Mouse (Mus musculus) layer of hippocampus, adult 11-12 months (tissue): ENCODE results near the gene Syce2.
"Not testable (repeated sequence)": the region's sequence is repeated elsewhere in the genome, so short reads cannot be mapped to it uniquely, and the experiment has no call there.

ENCODE experiments used
- DNase-seq: peaks from one replicate; pipeline ENCODE4 v3.0.0; 2022; ENCODE audit warnings: low spot score

Gene Syce2

DNA sequence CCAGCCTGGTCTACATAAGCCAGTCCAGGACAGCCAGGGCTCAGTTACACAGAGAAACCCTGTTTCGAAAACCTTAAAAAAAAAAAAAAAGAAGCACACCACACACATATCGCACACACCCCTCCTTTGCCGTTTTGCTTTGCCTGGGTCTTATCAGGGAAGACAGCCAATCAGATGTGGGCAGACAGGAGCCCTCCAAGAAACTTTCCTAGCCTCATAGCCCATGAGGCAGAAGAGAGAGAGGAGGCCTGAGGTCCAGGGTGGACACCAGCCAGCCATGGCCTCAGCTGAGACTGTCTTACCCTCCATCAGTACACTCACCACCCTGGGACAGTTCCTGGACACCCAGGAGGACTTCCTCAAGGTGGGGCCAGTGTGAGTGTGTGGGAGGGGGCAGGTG is 29.8 kb downstream of the Syce2 start, which contains the start of gene Klf1:
Gene Klf1 (plus strand): TSS at position 177 of the 400 bp plus-strand sequence.
- DNase-seq: no peak

DNA sequence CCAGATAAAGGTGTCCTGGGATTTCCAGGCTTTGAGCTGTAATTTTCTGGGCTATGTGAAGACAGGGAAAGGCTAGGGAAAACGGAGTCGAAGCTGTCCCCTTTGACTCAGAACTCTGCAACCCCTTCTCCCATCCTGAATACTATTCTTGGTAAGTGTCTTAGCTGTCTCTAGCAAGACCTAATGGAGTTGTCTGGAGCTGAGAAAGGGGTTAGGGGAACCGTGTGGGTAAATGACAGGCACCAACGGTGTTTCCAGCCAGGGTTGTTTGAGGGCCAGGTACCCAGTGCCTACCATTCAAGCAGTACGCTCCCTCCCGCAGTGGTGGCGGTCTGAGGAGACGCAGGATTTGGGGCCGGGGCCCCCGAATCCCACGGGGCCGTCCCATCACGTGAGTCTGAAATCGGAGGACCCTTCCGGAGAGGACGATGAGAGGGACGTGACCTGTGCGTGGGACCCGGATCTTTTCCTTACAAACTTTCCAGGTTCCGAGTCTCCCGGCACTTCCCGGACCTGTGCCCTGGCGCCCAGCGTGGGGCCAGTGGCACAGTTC is 30.5 kb downstream of the Syce2 start:
- no peak for DNase-seq

DNA sequence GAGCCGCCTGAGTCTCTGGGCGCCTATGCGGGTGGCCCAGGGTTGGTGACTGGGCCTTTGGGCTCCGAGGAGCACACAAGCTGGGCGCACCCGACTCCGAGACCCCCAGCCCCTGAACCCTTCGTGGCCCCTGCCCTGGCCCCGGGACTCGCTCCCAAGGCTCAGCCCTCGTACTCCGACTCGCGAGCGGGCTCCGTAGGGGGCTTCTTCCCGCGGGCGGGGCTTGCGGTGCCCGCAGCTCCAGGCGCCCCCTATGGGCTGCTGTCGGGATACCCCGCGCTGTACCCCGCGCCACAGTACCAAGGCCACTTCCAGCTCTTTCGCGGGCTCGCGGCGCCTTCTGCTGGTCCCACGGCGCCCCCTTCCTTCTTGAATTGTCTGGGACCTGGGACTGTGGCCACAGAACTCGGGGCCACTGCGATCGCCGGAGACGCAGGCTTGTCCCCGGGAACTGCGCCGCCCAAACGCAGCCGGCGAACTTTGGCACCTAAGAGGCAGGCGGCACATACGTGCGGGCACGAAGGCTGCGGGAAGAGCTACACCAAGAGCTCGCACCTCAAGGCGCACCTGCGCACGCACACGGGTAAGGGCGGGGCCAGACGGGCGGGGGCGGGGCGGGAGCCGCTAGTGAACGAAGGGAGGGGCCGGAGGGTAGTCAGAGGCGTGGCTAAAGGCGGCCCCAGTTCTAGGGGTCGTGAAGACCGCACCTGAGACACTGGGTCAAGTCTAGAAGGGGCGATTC is 31.2 kb downstream of the Syce2 start:
- peak; percentile 96 for DNase-seq

DNA sequence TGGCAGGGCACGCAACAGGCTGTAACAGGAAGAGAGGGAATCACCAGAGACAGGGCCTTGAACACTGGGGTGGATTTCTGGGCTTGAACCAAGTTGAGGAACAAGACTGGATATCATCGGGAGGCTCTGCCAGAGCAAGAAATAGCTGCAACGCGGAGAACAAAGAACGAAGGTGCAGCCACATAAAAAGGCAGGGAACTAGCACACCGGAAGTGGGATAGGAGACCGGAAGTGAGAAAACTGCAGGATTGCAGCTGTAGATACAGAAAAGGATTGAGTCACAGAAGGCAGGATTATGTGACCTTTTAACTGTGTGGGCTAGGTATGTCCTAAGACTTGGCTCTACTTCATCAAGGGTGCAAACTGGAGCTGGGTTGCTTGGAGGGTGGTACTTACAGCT is 32.4 kb downstream of the Syce2 start:
- no peak for DNase-seq

DNA sequence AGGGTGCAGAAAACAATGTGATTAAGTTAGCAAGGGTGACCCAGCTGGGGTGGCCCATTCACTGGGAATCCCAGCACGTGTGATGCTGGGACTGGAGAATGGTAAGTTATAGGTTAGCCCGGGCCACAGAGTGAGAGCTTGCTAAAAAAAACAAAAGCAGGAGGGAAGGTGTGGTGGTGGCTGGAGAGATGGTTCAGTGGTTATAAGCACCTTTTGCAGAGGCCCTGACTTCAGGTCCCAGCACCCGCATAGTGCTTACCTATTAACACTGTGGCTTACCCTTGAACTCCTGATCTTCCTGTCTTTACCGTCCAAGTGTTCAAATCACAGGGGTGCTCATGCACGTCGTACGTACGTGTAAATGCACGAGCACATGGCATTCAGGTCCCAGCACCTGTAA is 35.1 kb downstream of the Syce2 start:
- DNase-seq: no peak

DNA sequence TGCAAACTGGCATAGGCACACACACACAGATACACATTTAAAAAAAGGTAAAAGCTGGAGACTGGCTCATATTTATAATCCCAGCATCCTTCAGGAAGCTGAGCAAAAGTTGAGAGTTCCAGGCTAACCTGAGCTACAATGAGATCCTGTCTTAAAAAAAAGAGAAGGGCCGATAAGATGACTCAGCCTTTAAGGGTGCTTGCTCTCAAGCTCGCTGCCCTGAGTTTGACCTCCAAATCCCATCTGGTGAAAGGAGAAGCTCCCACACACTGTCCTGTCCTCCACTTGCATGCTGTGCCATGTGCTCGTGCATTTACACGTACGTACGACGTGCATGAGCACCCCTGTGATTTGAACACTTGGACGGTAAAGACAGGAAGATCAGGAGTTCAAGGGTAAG is 35.6 kb downstream of the Syce2 start:
- no peak for DNase-seq

DNA sequence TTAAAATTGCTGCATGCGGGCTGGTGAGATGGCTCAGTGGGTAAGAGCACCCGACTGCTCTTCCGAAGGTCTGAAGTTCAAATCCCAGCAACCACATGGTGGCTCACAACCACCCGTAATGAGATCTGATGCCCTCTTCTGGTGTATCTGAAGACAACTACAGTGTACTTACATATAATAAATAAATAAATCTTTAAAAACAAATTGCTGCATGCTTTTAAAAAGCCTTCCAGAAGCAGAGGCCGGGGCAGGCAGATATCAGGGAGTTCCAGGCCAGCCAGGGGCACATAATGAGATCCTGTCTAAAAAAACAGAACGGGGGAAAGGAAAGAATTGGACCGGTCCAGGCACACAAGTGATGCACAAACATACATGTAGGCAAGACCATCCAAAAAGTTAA is 36.1 kb downstream of the Syce2 start:
- DNase-seq: not testable (repeated sequence)

DNA sequence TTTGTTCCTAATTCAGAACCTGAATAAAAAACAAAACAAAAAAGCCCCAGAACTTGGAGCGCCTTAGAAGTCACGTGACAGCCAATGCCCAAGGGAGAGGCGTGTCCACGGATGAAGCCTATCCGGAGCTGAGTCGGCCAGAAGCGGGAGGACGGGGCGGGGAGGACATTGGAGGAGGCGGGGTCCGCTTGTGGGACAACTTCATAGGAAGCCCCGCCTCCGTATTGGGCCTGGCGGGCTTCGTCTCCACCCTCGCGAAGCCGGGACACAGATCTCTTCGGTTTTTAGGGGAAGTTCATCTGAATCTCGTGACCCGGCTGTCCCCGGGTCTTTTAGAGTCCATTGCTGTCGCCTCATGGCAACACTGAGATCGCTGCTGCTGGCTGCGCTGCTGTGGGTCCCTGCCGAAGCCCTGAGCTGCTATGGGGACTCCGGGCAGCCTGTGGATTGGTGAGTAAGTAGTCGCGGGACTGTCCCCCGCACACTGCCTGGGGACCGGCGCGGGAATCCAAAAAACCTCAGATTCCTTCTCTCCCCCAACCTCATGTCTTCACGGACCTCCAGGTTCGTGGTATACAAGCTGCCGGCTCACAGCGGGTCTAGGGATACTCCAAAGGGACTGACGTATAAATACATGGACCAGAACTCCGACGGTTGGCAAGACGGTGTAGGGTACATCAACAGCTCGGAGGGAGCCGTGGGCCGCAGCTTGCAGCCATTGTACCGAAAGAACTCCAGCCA is 36.7 kb downstream of the Syce2 start, which contains the start of gene Dnase2a:
Gene Dnase2a (plus strand): TSS at position 140 of the 741 bp plus-strand sequence.
- peak; percentile 89 for DNase-seq

DNA sequence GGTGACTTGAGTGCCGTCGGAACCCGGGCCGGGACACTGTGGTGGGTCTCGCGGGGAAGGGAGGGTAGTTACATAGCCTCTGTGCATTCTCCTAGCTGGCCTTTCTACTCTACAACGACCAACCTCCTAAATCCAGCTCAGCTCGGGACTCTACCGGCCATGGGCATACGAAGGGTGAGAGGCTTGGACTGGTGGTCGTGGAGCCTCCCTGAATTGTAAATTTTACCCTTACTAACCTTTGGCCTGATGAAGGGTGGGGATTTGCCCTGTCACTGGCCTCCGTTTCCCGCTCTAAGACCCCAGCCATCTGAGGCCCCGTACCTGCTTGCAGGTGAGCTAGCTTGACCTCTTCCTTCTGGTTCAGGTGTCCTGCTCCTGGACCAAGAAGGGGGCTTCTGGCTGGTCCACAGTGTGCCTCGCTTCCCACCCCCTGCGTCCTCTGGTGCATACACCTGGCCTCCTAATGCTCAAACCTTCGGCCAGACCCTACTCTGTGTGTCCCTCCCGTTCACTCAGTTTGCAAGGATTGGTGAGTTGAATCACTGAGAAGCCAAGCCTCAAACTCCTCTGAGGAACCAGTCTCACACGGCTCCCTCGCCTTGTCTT is 37.4 kb downstream of the Syce2 start:
- no peak for DNase-seq

DNA sequence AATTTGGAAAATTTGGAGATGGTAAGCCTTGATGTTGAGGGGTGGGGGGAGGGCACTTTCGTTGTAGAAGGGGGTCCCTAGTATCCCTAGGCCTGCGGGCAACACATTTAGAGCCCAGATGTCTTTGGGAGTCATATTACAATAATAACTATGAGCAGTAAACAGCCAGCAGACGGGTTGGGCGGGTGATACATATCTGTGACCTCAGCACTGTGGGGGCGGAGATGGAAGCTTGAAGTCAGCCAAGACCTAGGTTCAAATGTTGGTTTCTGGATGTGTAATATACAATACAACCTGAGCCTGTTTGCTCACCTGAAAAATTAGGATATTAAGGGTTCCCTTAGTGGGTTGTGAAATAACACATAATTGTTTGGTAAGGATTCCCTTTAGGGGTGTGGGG is 38.0 kb downstream of the Syce2 start:
- DNase-seq: no peak

DNA sequence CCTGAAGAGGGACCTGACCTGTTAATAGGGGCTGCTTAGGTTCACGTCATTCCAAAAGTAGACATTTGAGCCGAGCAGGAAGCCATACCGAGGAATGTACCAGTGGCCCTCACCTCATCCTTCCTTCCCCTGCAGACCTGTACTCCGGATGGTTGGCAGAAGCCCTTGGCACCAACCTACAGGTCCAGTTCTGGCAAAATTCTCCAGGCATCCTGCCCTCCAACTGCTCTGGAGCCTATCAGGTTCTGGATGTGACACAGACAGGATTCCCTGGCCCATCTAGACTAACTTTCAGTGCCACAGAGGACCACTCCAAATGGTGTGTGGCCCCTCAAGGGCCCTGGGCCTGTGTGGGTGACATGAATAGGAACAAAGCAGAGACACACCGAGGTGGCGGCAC is 38.6 kb downstream of the Syce2 start:
- no peak for DNase-seq

DNA sequence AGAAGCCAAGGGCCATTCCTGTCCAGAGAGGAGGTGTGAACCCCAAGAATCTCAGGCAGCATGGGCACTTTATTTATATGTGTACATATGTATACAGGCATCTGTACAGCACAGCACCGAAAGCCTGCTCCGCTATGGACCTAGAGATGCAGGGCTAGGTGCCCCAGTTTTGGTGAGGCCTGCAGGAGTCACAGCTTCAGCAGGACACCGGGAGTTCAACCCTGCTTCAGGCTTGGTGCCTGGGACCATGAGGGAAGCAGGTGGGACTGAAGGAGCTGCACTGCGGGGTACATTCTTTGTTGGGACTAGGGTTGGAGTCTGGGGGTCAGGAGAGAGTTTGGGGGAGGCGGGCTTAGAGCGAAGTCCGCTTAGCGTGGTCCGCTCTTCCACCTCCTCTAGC is 39.9 kb downstream of the Syce2 start:
- no peak for DNase-seq

DNA sequence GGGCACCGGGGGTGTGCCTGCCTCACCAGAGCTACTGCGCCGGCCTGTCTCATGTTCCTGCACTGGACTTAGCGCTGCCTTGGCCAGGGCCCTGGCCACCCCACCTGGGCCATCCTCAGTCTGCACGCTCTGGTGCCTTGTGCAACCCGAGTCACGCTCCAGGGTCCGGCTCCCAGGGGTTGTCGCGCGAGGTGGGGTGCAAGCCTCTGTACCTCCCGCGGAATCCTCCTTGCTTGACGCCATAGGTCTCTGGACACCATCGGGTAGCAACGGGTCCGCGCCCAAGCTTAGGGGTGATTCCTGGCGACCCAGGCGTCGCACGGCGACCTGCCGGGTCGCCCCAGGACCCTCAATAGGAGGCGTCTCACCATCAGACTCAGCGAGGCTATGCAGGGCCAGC is 40.5 kb downstream of the Syce2 start:
- DNase-seq: no peak

DNA sequence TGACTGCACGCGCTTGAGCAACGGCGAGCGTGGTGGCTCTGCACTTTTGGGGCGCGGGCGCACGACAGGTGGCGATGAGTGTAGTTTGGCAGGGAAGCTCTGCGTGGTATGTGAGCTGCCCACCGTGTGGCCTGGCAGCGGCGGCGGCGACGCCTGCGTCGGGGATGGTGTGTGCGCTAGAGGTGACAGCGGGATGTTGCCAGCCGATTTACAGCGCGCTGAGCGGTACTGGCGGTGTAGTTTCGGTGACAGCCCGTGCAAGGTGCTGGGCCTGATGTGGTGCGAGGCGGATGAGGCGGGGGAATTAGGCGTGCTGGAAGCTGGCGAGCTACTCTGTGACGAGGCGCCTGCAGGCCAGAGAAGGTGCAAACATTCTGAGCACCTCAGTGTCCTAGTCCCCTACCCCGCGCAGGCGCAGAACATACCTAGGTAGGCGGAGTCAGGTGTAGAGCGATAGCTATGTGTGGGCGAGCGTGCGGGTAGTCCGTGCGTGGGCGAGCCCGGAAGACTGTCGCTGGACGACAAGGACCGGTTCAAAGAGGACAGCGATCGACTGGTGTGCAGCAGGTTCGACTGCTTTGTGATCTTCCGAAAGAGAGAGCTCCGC is 41.1 kb downstream of the Syce2 start:
- DNase-seq: peak; percentile 52

DNA sequence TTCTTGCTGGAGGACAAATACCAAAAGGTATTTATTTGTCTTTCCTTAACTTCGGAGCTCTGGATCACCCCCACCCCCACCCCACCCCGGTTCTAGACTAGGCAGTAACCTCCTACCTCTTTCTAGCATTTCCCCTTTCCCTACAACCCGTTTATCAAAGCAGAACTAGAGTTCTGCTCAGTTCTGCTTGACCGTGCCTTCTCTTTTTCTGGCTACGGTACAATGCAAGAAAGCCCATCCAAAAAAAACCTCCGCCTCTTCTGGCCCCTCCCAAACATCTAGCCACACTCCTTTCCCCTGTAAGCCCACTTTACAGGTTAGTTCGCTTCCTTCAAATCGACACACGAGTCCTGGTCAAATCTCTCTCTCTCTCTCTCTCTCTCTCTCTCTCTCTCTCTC is 41.6 kb downstream of the Syce2 start:
- DNase-seq: no peak

DNA sequence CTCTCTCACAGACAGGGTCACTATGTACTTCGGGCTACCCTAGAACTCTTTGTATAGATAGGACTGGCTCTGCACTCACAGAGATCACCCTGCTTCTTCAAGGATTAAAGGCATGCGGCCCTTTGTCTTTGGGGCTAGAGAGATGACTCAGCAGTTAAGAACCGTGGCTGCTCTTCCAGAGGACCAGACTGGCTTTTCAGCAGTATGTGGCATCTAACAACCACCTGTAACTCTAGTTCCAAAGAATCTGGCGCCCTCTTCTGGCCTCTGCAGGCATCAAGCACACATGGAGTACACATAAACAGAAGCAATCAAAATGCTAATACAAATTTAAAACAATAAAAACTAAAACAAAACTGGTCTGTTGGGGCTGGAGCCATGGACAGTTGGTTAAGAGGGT is 42.0 kb downstream of the Syce2 start:
- DNase-seq: peak; percentile 28

DNA sequence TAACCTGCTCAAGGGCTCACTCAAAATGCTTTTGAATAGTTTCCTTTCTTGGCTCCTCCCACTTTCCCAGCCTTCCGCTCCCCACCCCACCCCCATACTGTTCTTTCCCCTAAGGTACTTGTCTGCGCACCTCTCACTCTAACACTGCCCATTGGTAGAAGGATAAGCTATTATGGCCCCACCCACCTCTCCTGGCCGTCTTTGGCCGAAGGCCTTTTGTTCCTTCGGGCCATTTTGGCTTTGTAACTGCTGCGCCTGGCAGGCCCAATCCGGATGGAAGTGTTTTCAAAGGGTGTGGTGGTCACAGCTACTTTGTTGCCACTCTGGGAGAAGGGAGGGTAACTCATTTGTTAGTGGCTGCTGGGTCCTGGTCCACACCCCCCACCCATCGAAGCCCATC is 43.4 kb downstream of the Syce2 start:
- no peak for DNase-seq

DNA sequence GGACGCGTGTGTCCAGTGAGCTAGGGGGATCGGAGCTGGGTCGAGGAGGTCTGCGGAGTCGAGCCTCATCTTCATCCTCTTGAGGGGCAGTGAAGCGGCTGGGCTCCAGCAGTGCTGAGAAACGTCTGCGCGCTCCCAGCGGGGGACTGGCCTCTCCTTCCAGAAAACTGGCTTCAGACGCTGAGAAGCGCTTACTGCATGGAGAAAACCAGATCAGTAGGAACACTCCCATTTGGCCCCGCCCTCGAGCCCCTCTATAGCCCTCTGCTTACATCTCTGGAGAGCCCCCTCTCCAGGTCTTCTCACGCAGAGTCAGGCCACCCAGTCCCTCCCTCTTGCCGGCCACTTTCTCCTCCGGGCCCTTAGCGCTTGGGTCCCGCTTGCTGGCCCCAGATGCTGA is 45.9 kb downstream of the Syce2 start:
- no peak for DNase-seq

DNA sequence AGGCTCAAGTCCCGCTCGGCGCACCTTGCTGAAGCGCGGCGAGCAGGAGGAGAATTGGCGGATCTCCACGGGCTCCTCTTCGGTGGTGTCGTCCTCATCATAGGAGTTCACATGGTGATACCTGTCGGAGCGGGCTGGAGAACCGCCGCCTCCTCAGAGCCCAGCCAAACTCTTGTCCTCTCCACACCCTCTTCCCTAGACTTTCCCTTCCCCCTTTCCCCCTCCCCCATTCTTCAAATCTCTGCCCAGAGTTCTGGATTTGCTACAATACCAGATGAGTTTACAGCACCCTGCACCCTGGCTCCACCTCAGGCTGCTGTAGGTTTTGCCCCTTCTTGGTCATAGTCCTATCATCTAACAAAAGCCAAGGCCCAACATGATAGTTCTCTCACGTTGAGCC is 46.7 kb downstream of the Syce2 start:
- no peak for DNase-seq

DNA sequence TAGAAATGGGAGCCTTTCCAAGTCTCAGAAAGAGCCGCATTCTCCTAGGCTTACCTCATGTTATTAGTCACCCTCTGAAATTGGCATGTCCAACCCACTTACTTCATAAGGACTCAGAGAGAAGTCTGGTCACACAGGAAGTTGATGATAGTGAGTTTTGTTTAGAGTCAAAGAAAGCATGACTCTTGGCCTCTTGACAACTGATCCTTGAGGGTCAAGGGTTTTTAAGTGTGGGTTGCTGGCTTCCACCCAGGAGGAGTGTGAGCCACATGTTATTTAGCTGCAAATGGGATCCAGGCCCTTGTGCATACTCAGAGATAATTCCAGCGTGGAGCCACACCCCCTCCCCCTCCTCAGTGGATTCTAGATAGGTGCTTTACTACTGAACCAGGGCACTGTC is 49.7 kb downstream of the Syce2 start:
- DNase-seq: no peak

DNA sequence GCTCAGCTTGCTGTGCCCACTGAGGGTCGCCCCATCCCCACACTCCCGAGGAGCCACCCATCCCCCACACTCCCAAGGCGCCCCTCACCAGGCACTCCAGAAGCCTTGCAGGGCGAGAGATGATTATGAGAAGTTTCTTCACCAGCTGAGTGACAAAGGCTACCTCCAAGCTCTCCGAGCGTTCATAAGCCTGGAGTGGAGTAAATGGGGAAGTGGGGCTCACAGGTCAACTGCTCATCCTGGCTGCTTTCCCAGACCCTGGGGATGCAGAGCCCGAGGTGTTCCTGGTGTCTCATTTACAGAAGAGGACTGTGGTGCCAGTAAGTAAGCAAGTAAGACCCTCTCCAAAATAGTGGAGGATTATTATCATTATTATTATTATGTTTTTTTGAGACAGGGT is 53.6 kb downstream of the Syce2 start:
- DNase-seq: no peak

DNA sequence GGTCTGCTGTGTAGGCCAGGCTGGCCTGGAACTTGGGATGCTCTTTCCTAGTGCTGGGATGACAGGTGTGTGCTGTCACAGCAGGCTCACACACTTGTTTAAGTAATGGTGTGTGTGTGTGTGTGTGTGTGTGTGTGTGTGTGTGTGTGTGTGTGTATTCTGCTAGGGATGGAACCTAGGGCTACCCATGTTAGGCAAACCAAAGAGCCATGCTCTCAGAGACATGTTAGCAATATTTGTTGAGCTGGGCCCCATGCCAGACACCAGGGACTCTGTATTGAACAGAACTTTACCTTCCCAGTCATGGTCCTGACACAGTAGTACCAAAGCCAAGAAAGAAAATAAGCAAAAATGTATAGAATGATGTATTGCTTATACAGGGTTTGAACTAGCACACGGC is 55.6 kb downstream of the Syce2 start:
- DNase-seq: no peak
